Mouse (Mus musculus) midbrain, embryonic 13.5 days (tissue): ENCODE measurements at regions not wholly inside any gene's neighbourhood (a gene's known extent, or its start where the extent isn't known, plus 50 kb on each side); places are given as distances from the start of the nearest gene placed in this dataset.

Experiments used
- ATAC-seq: fragments of 200-750 bp; cut with Nextera tagmentation; 2 replicates; pipeline ENCODE4 v1.8.0; 2017; ENCODE audit warnings: mild to moderate bottlenecking, moderate TSS enrichment, moderate library complexity
- H3K27ac ChIP-seq: fragments of 300-500 bp; sonication (generic); 2 replicates; pipeline ENCODE4 v1.5.1; 2015; ENCODE audit warnings: inconsistent platforms, mild to moderate bottlenecking, moderate library complexity
- H3K27me3 ChIP-seq: fragments of 300-500 bp; sonication (generic); 2 replicates; pipeline ENCODE4 v1.6.1; 2015; ENCODE audit warnings: mild to moderate bottlenecking, inconsistent platforms
- H3K36me3 ChIP-seq: fragments of 300-500 bp; sonication (generic); 2 replicates; pipeline ENCODE4 v1.6.1; 2015; ENCODE audit warnings: mild to moderate bottlenecking, inconsistent platforms
- H3K4me1 ChIP-seq: fragments of 300-500 bp; sonication (generic); replicated peaks from 2 replicates; pipeline ENCODE4 v1.6.1; 2015; ENCODE audit warnings: inconsistent platforms
- H3K4me2 ChIP-seq: fragments of 300-500 bp; sonication (generic); replicated peaks from 2 replicates; pipeline ENCODE4 v1.6.1; 2015; ENCODE audit warnings: moderate library complexity, mild to moderate bottlenecking, inconsistent platforms
- H3K4me3 ChIP-seq: fragments of 300-500 bp; sonication (generic); replicated peaks from 2 replicates; pipeline ENCODE4 v1.5.1; 2015; ENCODE audit warnings: mild to moderate bottlenecking, inconsistent platforms
- H3K9ac ChIP-seq: fragments of 300-500 bp; sonication (generic); replicated peaks from 2 replicates; pipeline ENCODE4 v1.6.1; 2015; ENCODE audit warnings: mild to moderate bottlenecking, inconsistent platforms
- H3K9me3 ChIP-seq: fragments of 300-500 bp; sonication (generic); 2 replicates; pipeline ENCODE4 v1.6.1; 2016; ENCODE audit warnings: mild to moderate bottlenecking, inconsistent platforms
- WGBS: fragments of 180-500 bp; shearing (Covaris S2); methylation state at CpG from one replicate; pipeline ENCODE4 v1.1.7; 2015; 5-methylcytosine and 5-hydroxymethylcytosine counted together

DNA sequence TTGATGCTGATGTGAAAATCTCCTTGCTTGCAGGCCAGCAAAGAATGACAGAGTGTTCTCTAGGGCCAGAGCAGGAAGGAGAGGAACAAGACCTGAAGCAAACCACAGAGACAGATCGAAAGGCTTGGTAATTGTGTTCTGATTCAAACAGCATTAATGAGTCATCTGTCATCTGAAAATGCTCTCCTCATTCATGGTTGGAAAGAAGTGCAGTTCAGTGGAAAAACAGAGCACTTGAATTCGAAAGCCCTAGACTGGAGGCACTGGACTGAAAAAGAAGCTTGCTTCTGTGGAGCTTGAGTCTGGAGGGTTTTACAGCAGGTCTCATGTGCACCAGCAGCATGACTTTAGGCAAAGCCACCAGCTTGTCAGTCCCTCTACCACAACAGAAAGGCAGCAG is 374.3 kb upstream of the B430305J03Rik start:
- Histone ChIP-seq H3K4me1 (0 out of 2 replicates have a peak, but pooled peaks cover 4% of the 10 kb centered on the region), H3K9me3 (no peaks in the 10 kb centered on the region), H3K27me3 (no peaks in the 10 kb centered on the region), H3K4me2 (no peak overlapping the region), H3K9ac (no peak overlapping the region), H3K4me3 (no peak overlapping the region), H3K27ac (no peak overlapping the region; the same call in 1 of the 2 replicates), H3K36me3 (no peaks in the 10 kb centered on the region)
- 62% methylated on average over 2 of the region's 2 CpGs for WGBS
- ATAC-seq = no peak

DNA sequence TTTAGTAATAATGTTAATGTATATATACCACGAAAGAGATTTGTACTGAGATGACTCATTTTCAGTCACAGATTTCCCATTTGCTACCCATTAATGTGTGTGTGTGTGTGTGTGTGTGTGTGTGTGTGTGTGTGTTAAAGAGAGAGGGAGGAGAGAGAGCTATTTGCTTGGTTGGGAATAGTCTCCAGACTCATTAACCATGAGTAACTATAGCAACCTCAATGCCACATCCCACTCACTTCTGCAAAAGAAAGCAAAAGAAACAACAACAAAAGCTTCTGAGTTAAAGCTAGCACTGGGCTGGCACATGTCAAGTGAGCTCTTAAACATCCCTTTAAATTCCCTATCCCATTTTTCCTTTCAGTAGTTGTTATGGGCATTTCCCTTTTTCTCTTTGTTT is 372.8 kb upstream of the B430305J03Rik start:
- 69% methylated on average over 1 of the region's 1 CpGs for WGBS
- no peak overlapping the region for H3K4me2 ChIP-seq
- ATAC-seq = peak; percentile 43; the same call in 1 of the 2 replicates

DNA sequence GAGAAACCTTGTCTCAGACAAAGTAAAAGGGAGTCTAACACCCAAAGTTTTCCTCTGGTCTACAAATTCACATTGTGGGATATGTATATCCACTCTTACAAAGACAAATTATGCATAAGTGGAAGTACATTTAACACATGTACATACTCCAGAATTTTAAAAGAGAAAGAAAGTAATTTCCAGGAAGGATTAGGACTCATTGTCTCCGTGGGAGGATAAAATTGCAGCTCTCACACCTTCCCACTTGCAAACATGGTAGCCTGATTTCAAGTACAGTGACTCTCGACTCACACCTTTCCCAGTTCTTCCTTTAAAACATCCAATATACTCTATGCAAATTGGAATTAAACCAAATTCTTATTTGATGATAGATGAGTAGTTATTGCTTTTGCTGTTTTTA is 351.0 kb upstream of the B430305J03Rik start:
- no peak overlapping the region for H3K4me2 ChIP-seq
- no peaks in the 10 kb centered on the region for H3K4me1 ChIP-seq
- no peaks in the 10 kb centered on the region for H3K27me3 ChIP-seq
- ATAC-seq = no peak
- H3K27ac ChIP-seq = no peak overlapping the region
- no peaks in the 10 kb centered on the region for H3K9me3 ChIP-seq
- H3K4me3 ChIP-seq = no peak overlapping the region
- no peaks in the 10 kb centered on the region for H3K36me3 ChIP-seq
- 72% methylated on average over 2 of the region's 2 CpGs for WGBS
- no peak overlapping the region for H3K9ac ChIP-seq

More for the DNA sequence above, 372.8 kb upstream of the B430305J03Rik start:
- Histone ChIP-seq H3K4me3 (no peak overlapping the region), H3K9ac (no peak overlapping the region), H3K9me3 (no peaks in the 10 kb centered on the region), H3K27me3 (no peaks in the 10 kb centered on the region), H3K27ac (no peak overlapping the region), H3K36me3 (no peaks in the 10 kb centered on the region), H3K4me1 (0 out of 2 replicates have a peak, but pooled peaks cover 4% of the 10 kb centered on the region)

DNA sequence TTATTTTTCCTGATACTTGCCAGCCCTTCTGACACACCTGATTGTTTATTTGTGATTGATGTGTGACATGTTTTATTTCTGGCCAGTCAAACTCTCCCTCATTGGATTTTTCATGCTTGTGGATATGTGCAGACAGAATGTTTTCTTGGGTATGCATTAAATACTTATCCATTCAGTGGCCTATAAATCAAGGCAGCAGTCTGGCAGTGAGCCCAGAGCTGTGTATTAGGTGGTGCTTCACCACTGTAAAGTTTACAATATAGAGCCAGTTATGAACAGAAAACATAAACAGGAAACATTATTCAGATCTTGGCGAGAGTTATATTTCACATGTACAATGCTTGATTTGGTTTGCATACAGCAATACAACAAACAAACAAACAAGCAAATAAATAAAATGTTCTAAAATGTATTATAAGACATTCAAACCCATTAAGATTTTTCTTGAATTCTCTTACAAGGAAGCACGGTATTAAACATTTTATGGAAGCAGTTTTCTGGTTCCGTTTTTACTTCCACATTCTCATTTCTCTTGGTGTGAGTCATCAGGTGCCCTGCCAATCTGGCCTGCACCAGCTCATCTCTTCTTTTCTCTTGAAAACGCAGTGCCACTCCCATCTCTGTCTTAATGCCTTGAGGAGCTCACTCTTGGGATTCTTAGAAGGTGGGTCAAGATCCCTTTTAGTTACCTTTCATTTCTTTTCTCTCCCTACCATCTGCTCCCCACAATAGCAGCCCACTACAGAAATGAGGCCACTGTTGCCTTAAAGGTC is 322.4 kb upstream of the B430305J03Rik start:
- no peaks in the 10 kb centered on the region for H3K4me1 ChIP-seq
- no peak for ATAC-seq
- H3K9ac ChIP-seq = no peak overlapping the region
- no peak overlapping the region for H3K4me3 ChIP-seq
- 84% methylated on average over 4 of the region's 4 CpGs for WGBS
- H3K36me3 ChIP-seq = no peaks in the 10 kb centered on the region
- no peak overlapping the region for H3K27ac ChIP-seq
- H3K4me2 ChIP-seq = no peak overlapping the region
- H3K9me3 ChIP-seq = no peaks in the 10 kb centered on the region
- H3K27me3 ChIP-seq = no peaks in the 10 kb centered on the region

DNA sequence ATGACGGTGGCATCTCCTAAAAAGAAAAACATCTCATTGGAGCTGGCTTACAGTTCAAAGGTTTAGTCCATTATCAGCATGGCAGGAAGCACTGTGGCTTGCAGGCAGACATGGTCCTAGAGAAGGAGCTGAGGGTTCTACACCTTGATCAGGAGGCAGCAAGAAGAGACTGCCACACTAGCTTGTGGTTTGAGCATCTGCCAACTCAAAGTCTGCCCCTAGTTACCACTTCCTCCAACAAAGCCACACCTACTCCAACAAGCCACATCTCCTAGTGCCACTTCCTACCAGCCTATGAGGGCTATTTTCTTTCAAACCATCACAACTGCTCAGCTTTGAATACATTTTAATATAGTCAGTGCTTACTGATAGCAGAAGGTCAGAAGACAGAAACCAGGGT is 305.1 kb upstream of the B430305J03Rik start:
- no peaks in the 10 kb centered on the region for H3K27me3 ChIP-seq
- no peak for ATAC-seq
- H3K36me3 ChIP-seq = no peaks in the 10 kb centered on the region
- WGBS = 97% methylated on average over 1 of the region's 1 CpGs
- no peaks in the 10 kb centered on the region for H3K9me3 ChIP-seq
- H3K4me2 ChIP-seq = no peak overlapping the region
- H3K4me3 ChIP-seq = no peak overlapping the region
- no peaks in the 10 kb centered on the region for H3K4me1 ChIP-seq
- H3K27ac ChIP-seq = no peak overlapping the region
- no peak overlapping the region for H3K9ac ChIP-seq

DNA sequence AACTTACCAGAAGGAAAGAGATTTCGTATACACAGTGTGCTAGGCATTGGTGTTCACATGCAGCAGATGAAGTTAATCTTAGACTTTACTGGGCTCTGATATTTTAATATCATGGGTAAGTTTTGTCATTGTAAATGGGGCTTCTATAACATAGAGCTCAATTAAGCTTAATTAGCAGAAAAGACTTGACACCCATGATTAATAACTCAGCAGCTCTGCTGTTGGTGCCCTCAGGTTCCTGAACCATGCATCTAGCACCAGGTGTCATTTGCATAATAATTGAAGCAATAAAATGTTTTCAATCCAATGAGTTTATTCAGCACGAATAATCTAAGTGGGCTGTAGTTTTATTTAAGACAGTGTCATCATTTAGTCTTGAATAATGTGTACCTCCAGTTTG is 290.4 kb upstream of the B430305J03Rik start:
- no peak overlapping the region for H3K27ac ChIP-seq
- H3K27me3 ChIP-seq = no peaks in the 10 kb centered on the region
- ATAC-seq = no peak
- H3K4me3 ChIP-seq = no peak overlapping the region
- H3K4me2 ChIP-seq = no peak overlapping the region
- H3K36me3 ChIP-seq = no peaks in the 10 kb centered on the region
- H3K9ac ChIP-seq = no peak overlapping the region
- H3K9me3 ChIP-seq = no peaks in the 10 kb centered on the region
- WGBS = 81% methylated on average over 2 of the region's 2 CpGs
- H3K4me1 ChIP-seq = no peaks in the 10 kb centered on the region

DNA sequence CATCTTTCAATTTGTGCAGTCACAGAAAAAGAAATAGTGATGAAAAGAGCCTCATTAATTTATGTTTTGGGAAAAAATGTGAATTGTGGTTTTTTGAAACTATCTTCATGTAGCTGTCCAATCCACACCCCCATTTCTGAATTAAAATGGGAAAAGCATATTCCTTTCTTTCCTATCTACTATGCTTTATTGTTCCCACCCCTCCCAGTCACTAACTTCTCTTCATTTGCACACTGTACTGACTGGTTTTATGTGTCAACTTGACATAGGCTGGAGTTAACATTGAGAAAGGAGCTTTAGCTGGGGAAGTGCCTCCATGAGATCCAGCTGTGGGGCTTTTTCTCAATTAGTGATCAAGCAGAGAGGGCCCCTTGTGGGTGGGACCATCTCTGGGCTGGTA is 262.8 kb upstream of the B430305J03Rik start:
- H3K27me3 ChIP-seq = no peaks in the 10 kb centered on the region
- H3K4me1 ChIP-seq = peaks cover 8% of the 10 kb centered on the region
- H3K4me2 ChIP-seq = no peak overlapping the region
- no peak for ATAC-seq
- H3K27ac ChIP-seq = no peak overlapping the region
- no peaks in the 10 kb centered on the region for H3K9me3 ChIP-seq
- no peak overlapping the region for H3K4me3 ChIP-seq
- no peaks in the 10 kb centered on the region for H3K36me3 ChIP-seq
- no peak overlapping the region for H3K9ac ChIP-seq

DNA sequence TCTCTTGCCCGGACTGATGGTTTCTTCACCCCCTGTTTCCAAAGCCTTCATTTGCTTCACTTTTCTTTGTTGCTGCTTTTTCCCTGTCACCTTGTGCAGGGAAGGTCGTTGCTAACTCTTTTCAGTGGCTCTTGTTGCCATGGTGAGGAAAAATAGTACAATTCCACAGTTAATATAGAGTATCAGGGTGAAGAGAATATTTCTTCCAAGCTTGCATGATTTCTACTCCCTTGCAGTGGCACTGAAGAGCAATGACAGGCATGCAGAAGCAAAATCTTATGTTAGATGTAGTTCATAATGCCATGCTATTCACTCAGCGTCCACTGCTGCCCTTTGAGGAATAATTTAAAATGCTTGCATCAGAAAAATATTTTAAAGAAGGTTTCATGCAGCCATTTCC is 262.3 kb upstream of the B430305J03Rik start:
- Histone ChIP-seq H3K27ac (no peak overlapping the region), H3K4me3 (no peak overlapping the region), H3K4me1 (peaks cover 8% of the 10 kb centered on the region), H3K9ac (no peak overlapping the region), H3K36me3 (no peaks in the 10 kb centered on the region), H3K27me3 (no peaks in the 10 kb centered on the region), H3K9me3 (no peaks in the 10 kb centered on the region), H3K4me2 (no peak overlapping the region)
- whole genome bisulfite sequencing = 42% methylated on average over 3 of the region's 3 CpGs
- peak; percentile 40; the same call in 1 of the 2 replicates for ATAC-seq

DNA sequence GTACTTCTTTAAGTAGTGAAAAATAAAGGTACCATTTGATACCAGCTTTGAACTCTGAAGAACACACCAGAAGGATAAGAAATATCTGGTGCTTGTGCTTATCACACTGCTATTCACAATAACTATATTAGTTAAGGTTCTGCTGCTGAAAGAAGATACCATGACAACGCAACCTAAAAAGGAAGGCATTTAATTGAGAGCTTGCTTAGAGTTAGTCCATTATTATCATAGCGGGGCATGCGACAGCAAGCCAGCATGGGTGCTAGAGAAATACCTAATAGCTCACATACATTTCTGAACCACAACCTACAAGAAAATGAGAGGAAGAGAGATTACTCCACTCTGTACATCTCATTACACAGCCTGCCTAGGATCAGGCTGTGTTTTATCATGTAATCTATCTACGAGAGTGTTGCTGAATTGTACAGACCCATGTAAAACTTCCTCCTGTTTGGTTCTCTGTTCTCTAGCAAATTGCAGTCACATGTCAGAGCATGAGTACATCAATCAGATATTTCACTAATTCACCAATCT is 258.3 kb upstream of the B430305J03Rik start:
- H3K27ac ChIP-seq = no peak overlapping the region
- WGBS = 41% methylated on average over 4 of the region's 4 CpGs

DNA sequence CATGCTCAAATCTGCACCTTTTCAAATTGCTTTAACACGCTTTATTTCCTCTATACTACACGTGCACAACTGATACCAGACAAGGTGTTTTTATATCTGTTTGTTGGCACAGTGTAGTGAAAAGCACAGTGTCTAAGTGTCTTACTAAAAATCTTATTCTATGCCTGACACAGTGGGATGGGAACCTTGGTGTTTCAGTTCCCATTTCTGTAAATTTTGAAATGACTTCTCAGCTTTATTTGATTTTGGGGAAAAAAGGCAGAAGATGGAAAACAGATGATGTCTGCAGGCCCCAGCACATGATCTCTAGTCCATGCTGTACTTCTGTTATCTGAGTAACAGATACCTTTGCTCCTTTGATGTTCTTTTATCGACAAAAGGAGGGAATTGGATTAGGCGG is 239.7 kb upstream of the B430305J03Rik start:
- H3K9ac ChIP-seq = no peak overlapping the region
- H3K4me1 ChIP-seq = no peaks in the 10 kb centered on the region
- H3K27me3 ChIP-seq = no peaks in the 10 kb centered on the region
- no peak overlapping the region for H3K4me2 ChIP-seq
- WGBS = 76% methylated on average over 4 of the region's 4 CpGs
- no peak overlapping the region for H3K4me3 ChIP-seq
- no peaks in the 10 kb centered on the region for H3K36me3 ChIP-seq
- no peak for ATAC-seq
- no peaks in the 10 kb centered on the region for H3K9me3 ChIP-seq
- no peak overlapping the region for H3K27ac ChIP-seq

More for the DNA sequence above, 258.3 kb upstream of the B430305J03Rik start:
- H3K4me2 ChIP-seq = no peak overlapping the region
- no peaks in the 10 kb centered on the region for H3K36me3 ChIP-seq
- H3K4me3 ChIP-seq = no peak overlapping the region
- H3K4me1 ChIP-seq = peaks cover 8% of the 10 kb centered on the region
- H3K27me3 ChIP-seq = no peaks in the 10 kb centered on the region
- H3K9me3 ChIP-seq = no peaks in the 10 kb centered on the region
- ATAC-seq = 0 out of 2 replicates have a peak, but pooled peaks have one; percentile 40
- H3K9ac ChIP-seq = no peak overlapping the region

DNA sequence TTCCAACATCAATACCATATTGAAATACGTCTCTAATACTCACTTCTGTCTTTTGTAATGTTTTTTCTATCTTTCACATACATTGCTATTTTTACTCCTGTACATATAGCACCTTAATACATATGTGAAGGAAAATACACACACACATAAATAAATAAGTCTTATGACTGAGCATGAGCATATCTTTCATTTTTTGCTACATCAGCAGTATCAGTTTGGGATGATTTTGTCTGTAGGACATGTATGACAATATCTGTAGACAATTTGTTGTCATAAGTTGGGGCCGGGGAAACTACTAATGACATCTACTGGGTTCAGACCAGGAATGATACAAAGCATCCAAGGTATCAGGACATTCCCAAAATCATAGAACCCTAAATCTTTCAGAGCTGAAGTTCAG is 237.1 kb upstream of the B430305J03Rik start:
- Histone ChIP-seq H3K36me3 (no peaks in the 10 kb centered on the region), H3K4me1 (no peaks in the 10 kb centered on the region), H3K4me3 (no peak overlapping the region), H3K27ac (no peak overlapping the region), H3K4me2 (no peak overlapping the region), H3K9me3 (no peaks in the 10 kb centered on the region), H3K27me3 (no peaks in the 10 kb centered on the region), H3K9ac (no peak overlapping the region)
- WGBS = 87% methylated on average over 2 of the region's 2 CpGs
- ATAC-seq = no peak

DNA sequence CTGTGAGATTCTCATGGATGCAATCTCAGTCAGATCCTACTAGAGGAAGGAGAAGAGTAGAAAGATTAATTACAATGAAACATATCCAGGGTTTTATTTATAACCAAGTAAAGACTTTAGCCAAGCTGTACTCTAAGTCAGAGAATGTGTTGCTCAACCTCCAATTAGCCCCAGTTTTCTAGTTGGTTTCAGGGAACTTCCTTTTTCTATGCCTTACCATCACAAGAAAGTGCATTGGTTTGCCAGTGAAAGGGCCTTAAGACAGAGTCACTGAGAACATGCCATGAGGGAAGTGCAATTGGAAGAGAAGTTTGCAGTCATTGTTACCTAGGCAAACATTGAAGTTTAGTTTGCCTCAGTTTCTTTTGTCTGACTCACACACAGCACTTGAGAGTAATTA is 229.8 kb upstream of the B430305J03Rik start:
- Histone ChIP-seq H3K9ac (no peak overlapping the region), H3K27ac (no peak overlapping the region), H3K27me3 (no peaks in the 10 kb centered on the region), H3K36me3 (no peaks in the 10 kb centered on the region), H3K4me3 (no peak overlapping the region), H3K4me2 (no peak overlapping the region), H3K9me3 (no peaks in the 10 kb centered on the region), H3K4me1 (no peaks in the 10 kb centered on the region)
- no peak for ATAC-seq

DNA sequence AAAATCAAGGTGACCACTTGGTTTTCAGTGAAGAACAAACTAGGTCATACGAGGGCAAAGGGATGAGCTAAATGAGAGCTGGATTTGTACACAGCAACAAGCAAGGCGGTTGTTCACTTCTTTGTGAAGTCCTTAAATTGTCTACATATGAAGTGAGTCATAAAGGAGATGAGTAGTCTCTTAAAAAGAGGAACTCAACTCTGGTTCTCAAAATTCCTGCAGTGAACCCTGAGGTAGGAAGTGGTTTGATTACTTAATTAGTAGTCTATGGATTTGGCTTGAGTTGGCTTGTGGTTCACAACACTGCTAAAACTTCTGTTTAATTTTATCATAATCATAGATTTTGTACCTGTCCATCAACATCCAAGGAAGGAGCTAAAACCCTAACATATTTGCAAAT is 226.6 kb upstream of the B430305J03Rik start:
- ATAC-seq = no peak
- Histone ChIP-seq H3K36me3 (no peaks in the 10 kb centered on the region), H3K9me3 (no peaks in the 10 kb centered on the region), H3K4me1 (no peaks in the 10 kb centered on the region), H3K27me3 (no peaks in the 10 kb centered on the region), H3K9ac (no peak overlapping the region), H3K4me2 (no peak overlapping the region), H3K27ac (no peak overlapping the region), H3K4me3 (no peak overlapping the region)
- 84% methylated on average over 2 of the region's 2 CpGs for WGBS
